26 mouse cellular contexts compared by ENCODE assay signal in the genomic region with DNA sequence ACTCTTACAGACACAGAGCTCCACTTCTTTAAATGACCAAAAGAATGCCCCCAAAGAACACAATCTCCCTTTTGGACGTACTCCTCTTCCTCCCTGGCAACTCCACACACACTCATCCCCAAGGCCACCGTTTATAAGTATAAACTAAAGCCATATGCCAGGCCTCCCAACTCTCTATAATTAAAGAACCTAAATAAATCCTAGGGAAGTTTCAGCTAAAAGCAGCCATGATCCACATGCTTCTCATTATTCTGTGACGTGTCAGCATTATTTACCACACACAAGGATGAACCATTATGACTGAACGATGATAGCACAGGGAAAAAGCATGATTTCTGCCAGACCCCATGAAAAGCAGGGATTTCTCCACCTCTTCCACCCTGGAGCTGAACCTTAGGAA.
DNase-seq lines count a peak whose midpoint lies in the region; ATAC-seq lines count a peak whose summit lies in the region.
"Had no signal": no experiment of that assay in that cellular context is flagged by ENCODE, and none has a peak within 500 bp of the region (broad histone marks: within the 10 kb centered on the region; RNA-seq: fewer than 3 reads in every experiment).

No protein-coding gene starts in this region.

- WGBS in heart, embryonic 15.5 days = 69% methylated on average over 4 of the region's 4 CpGs
- WGBS in heart, embryonic 10.5 days = 75% methylated on average over 4 of the region's 4 CpGs
- 30% methylated on average over 4 of the region's 4 CpGs for WGBS in embryonic facial prominence, embryonic 12.5 days
- WGBS in liver, embryonic 11.5 days = 70% methylated on average over 4 of the region's 4 CpGs

- H3K27ac ChIP-seq in heart, embryonic 15.5 days = peak overlapping the region; percentile 63
- H3K27ac ChIP-seq in heart, embryonic 10.5 days = no peak overlapping the region
- H3K27ac ChIP-seq in embryonic facial prominence, embryonic 12.5 days = peak overlapping the region; percentile 72; the same call in 1 of the 2 replicates
- H3K27ac ChIP-seq in liver, embryonic 11.5 days (ENCODE audit: low read depth, low read length) = no peak overlapping the region
- H3K27ac ChIP-seq: forebrain, embryonic 10.5 days; forebrain, embryonic 15.5 days; hindbrain, embryonic 10.5 days; hindbrain, embryonic 15.5 days; liver, embryonic 12.5 days; midbrain, embryonic 12.5 days; neural tube, embryonic 12.5 days had no signal

- H3K4me2 ChIP-seq in heart, embryonic 15.5 days = no peak overlapping the region
- no peak overlapping the region for H3K4me2 ChIP-seq in embryonic facial prominence, embryonic 12.5 days (replicated peaks)
- H3K4me2 ChIP-seq in liver, embryonic 11.5 days = no peak overlapping the region
- H3K4me2 ChIP-seq: forebrain, embryonic 15.5 days; hindbrain, embryonic 15.5 days; liver, embryonic 12.5 days; midbrain, embryonic 12.5 days; neural tube, embryonic 12.5 days had no signal

- no peak overlapping the region for H3K9ac ChIP-seq in heart, embryonic 15.5 days
- H3K9ac ChIP-seq in embryonic facial prominence, embryonic 12.5 days = no peak overlapping the region
- H3K9ac ChIP-seq in liver, embryonic 11.5 days (ENCODE audit: low read depth, low read length) = no peak overlapping the region
- H3K9ac ChIP-seq: forebrain, embryonic 15.5 days; hindbrain, embryonic 15.5 days; liver, embryonic 12.5 days; liver, postnatal 0 days; midbrain, embryonic 12.5 days; neural tube, embryonic 12.5 days had no signal

- H3K36me3 ChIP-seq in heart, embryonic 15.5 days = peaks cover 5% of the 10 kb centered on the region; the same call in 1 of the 2 replicates
- H3K36me3 ChIP-seq in heart, embryonic 10.5 days = peaks cover 16% of the 10 kb centered on the region
- peaks cover 14% of the 10 kb centered on the region; the same call in 1 of the 2 replicates for H3K36me3 ChIP-seq in embryonic facial prominence, embryonic 12.5 days
- no peaks in the 10 kb centered on the region for H3K36me3 ChIP-seq in liver, embryonic 11.5 days (ENCODE audit: control insufficient read depth, insufficient read depth, low read length)
- H3K36me3 ChIP-seq: hindbrain, embryonic 15.5 days had no signal

- no peak overlapping the region for H3K4me3 ChIP-seq in heart, embryonic 15.5 days
- H3K4me3 ChIP-seq in heart, embryonic 10.5 days = no peak overlapping the region
- H3K4me3 ChIP-seq in embryonic facial prominence, embryonic 12.5 days = no peak overlapping the region
- H3K4me3 ChIP-seq in liver, embryonic 11.5 days (ENCODE audit: low read depth, low read length) = no peak overlapping the region
- H3K4me3 ChIP-seq: forebrain, embryonic 10.5 days; forebrain, embryonic 15.5 days; hindbrain, embryonic 10.5 days; hindbrain, embryonic 15.5 days; liver, embryonic 12.5 days; megakaryocyte, embryonic 14.5 days; midbrain, embryonic 12.5 days; myocyte; neural tube, embryonic 12.5 days had no signal

- DNase-seq in frontal cortex, postnatal 10 days (ENCODE audit: low spot score in 2 of 2) = no peak
- no peak for DNase-seq in heart, embryonic 10.5 days (ENCODE audit: low spot score)
- peak; percentile 21 for DNase-seq in 3T3-L1 (ENCODE audit: low read depth, low spot score)
- DNase-seq in liver, embryonic 11.5 days (ENCODE audit: low spot score) = no peak
- DNase-seq in cerebellum, adult 9-10 months = no peak
- DNase-seq: cerebellum, adult 8-10 months; cerebellum, postnatal 36 days; embryo, embryonic 11 days; gastrocnemius, postnatal 10 days; kidney, adult 11 months; liver, postnatal 0 days; spleen, adult 18-20 months; thymus, postnatal 25 days had no signal

- peaks cover 30% of the 10 kb centered on the region for H3K4me1 ChIP-seq in heart, embryonic 15.5 days (replicated peaks)
- H3K4me1 ChIP-seq in heart, embryonic 10.5 days = peaks cover 39% of the 10 kb centered on the region
- peaks cover 19% of the 10 kb centered on the region for H3K4me1 ChIP-seq in embryonic facial prominence, embryonic 12.5 days
- no peaks in the 10 kb centered on the region for H3K4me1 ChIP-seq in liver, embryonic 11.5 days (replicated peaks; ENCODE audit: control insufficient read depth, insufficient read depth, low read length)
- H3K4me1 ChIP-seq: liver, embryonic 12.5 days; megakaryocyte, embryonic 14.5 days had no signal

- H3K9me3 ChIP-seq in heart, embryonic 15.5 days (replicated peaks) = no peaks in the 10 kb centered on the region
- no peaks in the 10 kb centered on the region for H3K9me3 ChIP-seq in heart, embryonic 10.5 days
- H3K9me3 ChIP-seq in embryonic facial prominence, embryonic 12.5 days = no peaks in the 10 kb centered on the region
- H3K9me3 ChIP-seq in liver, embryonic 11.5 days (ENCODE audit: control insufficient read depth, low read length) = no peaks in the 10 kb centered on the region
- H3K9me3 ChIP-seq: forebrain, embryonic 10.5 days; forebrain, embryonic 15.5 days; hindbrain, embryonic 10.5 days; hindbrain, embryonic 15.5 days; liver, embryonic 12.5 days; megakaryocyte, embryonic 14.5 days; midbrain, embryonic 12.5 days; neural tube, embryonic 12.5 days had no signal

- peak; percentile 36 for ATAC-seq in frontal cortex, adult (ENCODE audit: low TSS enrichment)
- no peak for ATAC-seq in heart, embryonic 15.5 days (replicated peaks; ENCODE audit: insufficient number of reproducible peaks, insufficient read depth, low FRiP score, low read depth)
- ATAC-seq in embryonic facial prominence, embryonic 12.5 days (ENCODE audit: insufficient number of reproducible peaks, insufficient read depth, low FRiP score, low TSS enrichment) = no peak
- ATAC-seq in liver, embryonic 11.5 days (replicated peaks; ENCODE audit: low FRiP score) = no peak
- ATAC-seq: inflammation-experienced regulatory T-cells, adult 6 months; liver, embryonic 12.5 days; liver, postnatal 0 days had no signal

- H3K27me3 ChIP-seq in heart, embryonic 15.5 days = no peaks in the 10 kb centered on the region
- no peaks in the 10 kb centered on the region for H3K27me3 ChIP-seq in heart, embryonic 10.5 days (ENCODE audit: insufficient read depth, poor library complexity, severe bottlenecking)
- no peaks in the 10 kb centered on the region for H3K27me3 ChIP-seq in embryonic facial prominence, embryonic 12.5 days
- no peaks in the 10 kb centered on the region for H3K27me3 ChIP-seq in liver, embryonic 11.5 days (replicated peaks; ENCODE audit: control insufficient read depth, insufficient read depth, low read length)
- H3K27me3 ChIP-seq: forebrain, embryonic 15.5 days; hindbrain, embryonic 15.5 days; liver, embryonic 12.5 days; megakaryocyte, embryonic 14.5 days; midbrain, embryonic 12.5 days; neural tube, embryonic 12.5 days had no signal

Comparison
In these comparisons a context has a peak if more than half of its experiments do, and no peak if none do; other contexts are left out.
1. H3K27ac ChIP-seq: peak in heart, embryonic 15.5 days (single experiment) and embryonic facial prominence, embryonic 12.5 days (single experiment); none in heart, embryonic 10.5 days (single experiment) and liver, embryonic 11.5 days (single experiment).